ENCODE assay signal across 8 mouse cellular contexts in genomic region chr6:4504603-4505131, GRCm38 (mm10). TPM values are rescaled to one million over a fixed set of nuclear protein-coding genes. Genes with fewer than 3 reads are reported as not detected.
DNase-seq lines count a peak whose midpoint lies in the region; ATAC-seq lines count a peak whose summit lies in the region.

Gene Col1a2 (plus strand): TSS chr6:4504814.

- 44% methylated on average over 2 of the region's 3 CpGs for WGBS in forebrain, embryonic 15.5 days
- 17% methylated on average over 2 of the region's 3 CpGs for WGBS in hindbrain, embryonic 14.5 days
- WGBS in midbrain, embryonic 10.5 days: 10% methylated on average over 3 of the region's 3 CpGs

- no peaks in the 10 kb centered on the region for H3K9me3 ChIP-seq in forebrain, embryonic 15.5 days
- H3K9me3 ChIP-seq in hindbrain, embryonic 14.5 days (ENCODE audit: control insufficient read depth, low read length): no peaks in the 10 kb centered on the region
- H3K9me3 ChIP-seq in midbrain, embryonic 10.5 days (replicated peaks): no peaks in the 10 kb centered on the region

- no peak within 1 kb of the TSS for H3K27ac ChIP-seq in forebrain, embryonic 15.5 days (replicated peaks)
- no peak within 1 kb of the TSS for H3K27ac ChIP-seq in hindbrain, embryonic 14.5 days
- peak within 1 kb of the TSS; percentile 42 for H3K27ac ChIP-seq in midbrain, embryonic 10.5 days (replicated peaks)

- peaks cover 6% of the 10 kb centered on the region for H3K27me3 ChIP-seq in forebrain, embryonic 15.5 days
- peaks cover 10% of the 10 kb centered on the region for H3K27me3 ChIP-seq in hindbrain, embryonic 14.5 days (ENCODE audit: control insufficient read depth, insufficient read depth, low read length)
- H3K27me3 ChIP-seq in midbrain, embryonic 10.5 days (ENCODE audit: low read depth, poor library complexity, severe bottlenecking): peaks cover 48% of the 10 kb centered on the region

- peak within 1 kb of the TSS; percentile 65 for H3K4me2 ChIP-seq in forebrain, embryonic 15.5 days (replicated peaks)
- peak within 1 kb of the TSS; percentile 62 for H3K4me2 ChIP-seq in hindbrain, embryonic 14.5 days (replicated peaks)

- no peak within 1 kb of the TSS for H3K9ac ChIP-seq in forebrain, embryonic 15.5 days (replicated peaks)
- H3K9ac ChIP-seq in hindbrain, embryonic 14.5 days: peak within 1 kb of the TSS; percentile 38

- peak within 1 kb of the TSS; percentile 33 for H3K4me3 ChIP-seq in forebrain, embryonic 15.5 days
- peak within 1 kb of the TSS; percentile 29 for H3K4me3 ChIP-seq in hindbrain, embryonic 14.5 days (replicated peaks; ENCODE audit: low read length)
- peak within 1 kb of the TSS; percentile 58 for H3K4me3 ChIP-seq in midbrain, embryonic 10.5 days

- no peak for DNase-seq in frontal cortex, adult 2 months (ENCODE audit: extremely low spot score in 1 of 2, low spot score in 1 of 2)
- no peak for DNase-seq in frontal cortex, postnatal 14 days (ENCODE audit: low spot score in 2 of 2)
- DNase-seq in ES-CJ7 (ENCODE audit: low read depth, low spot score) (peak; percentile 8), adipocyte (ENCODE audit: low spot score) (no peak)
- no peak for DNase-seq in hindbrain, embryonic 14.5 days (ENCODE audit: low spot score)
- DNase-seq in midbrain, embryonic 10.5 days (ENCODE audit: low spot score): peak; percentile 15
- DNase-seq in cerebellum, adult 11-12 months: no peak

- no peaks in the 10 kb centered on the region for H3K36me3 ChIP-seq in forebrain, embryonic 15.5 days
- H3K36me3 ChIP-seq in hindbrain, embryonic 14.5 days (replicated peaks; ENCODE audit: control insufficient read depth, insufficient read depth): no peaks in the 10 kb centered on the region
- H3K36me3 ChIP-seq in midbrain, embryonic 10.5 days: no peaks in the 10 kb centered on the region

- peak; percentile 23; the same call in 1 of the 2 replicates for ATAC-seq in forebrain, embryonic 15.5 days (replicated peaks)
- no peak for ATAC-seq in hindbrain, embryonic 14.5 days (ENCODE audit: low FRiP score)

- peaks cover 7% of the 10 kb centered on the region for H3K4me1 ChIP-seq in forebrain, embryonic 15.5 days
- peaks cover 5% of the 10 kb centered on the region; the same call in 1 of the 2 replicates for H3K4me1 ChIP-seq in hindbrain, embryonic 14.5 days (replicated peaks; ENCODE audit: control insufficient read depth, insufficient read depth, low read length)
- H3K4me1 ChIP-seq in midbrain, embryonic 10.5 days: peaks cover 25% of the 10 kb centered on the region

RNA-seq across cellular contexts. Expression of gene Col1a2, which starts in this region (rescaled TPM):
- 9.0 and 11.9 TPM in 2 replicates for polyA plus RNA-seq in frontal cortex, adult 2 months (2012; rRNA removed)
- polyA plus RNA-seq in forebrain, embryonic 15.5 days (2015; fragmentation: Nextera tagmentation; extraction: Ambion mirVana): 38.6 and 40.4 TPM in 2 replicates
- polyA plus RNA-seq in hindbrain, embryonic 14.5 days (2014; fragmentation: Nextera tagmentation; extraction: Ambion mirVana): 163 and 199 TPM in 2 replicates
- 84.9 and 139 TPM in 2 replicates for polyA plus RNA-seq in midbrain, embryonic 10.5 days (2016; fragmentation: Nextera tagmentation; extraction: Ambion mirVana)

Comparison
In these comparisons a context has a peak if more than half of its experiments do, and no peak if none do; other contexts are left out.
1. DNase-seq: peak in ES-CJ7 (single experiment) and midbrain, embryonic 10.5 days (single experiment); none in frontal cortex, adult 2 months (0 of 2), frontal cortex, postnatal 14 days (0 of 2), hindbrain, embryonic 14.5 days (single experiment), adipocyte (single experiment) and cerebellum, adult 11-12 months (single experiment).
2. Peak in every context shown above with its lines, with median percentiles within 50 percentile points of each other: H3K4me3 ChIP-seq.